Mouse (Mus musculus): ENCODE data around the gene Kif2a. TPM values are rescaled to one million over a fixed set of nuclear protein-coding genes. Genes with fewer than 3 reads are reported as not detected.
"Not testable (repeated sequence)": the region's sequence is repeated elsewhere in the genome, so short reads cannot be mapped to it uniquely, and the experiment has no call there.

Kif2a gene
- polyA plus RNA-seq, 1 experiment, result 2.8 TPM

- no peak for DNase-seq (ENCODE audit: low read depth)
Observed at GRCm38 (mm10) chr13:107022266-107023171, 593 bp upstream of the Kif2a start.

DNA sequence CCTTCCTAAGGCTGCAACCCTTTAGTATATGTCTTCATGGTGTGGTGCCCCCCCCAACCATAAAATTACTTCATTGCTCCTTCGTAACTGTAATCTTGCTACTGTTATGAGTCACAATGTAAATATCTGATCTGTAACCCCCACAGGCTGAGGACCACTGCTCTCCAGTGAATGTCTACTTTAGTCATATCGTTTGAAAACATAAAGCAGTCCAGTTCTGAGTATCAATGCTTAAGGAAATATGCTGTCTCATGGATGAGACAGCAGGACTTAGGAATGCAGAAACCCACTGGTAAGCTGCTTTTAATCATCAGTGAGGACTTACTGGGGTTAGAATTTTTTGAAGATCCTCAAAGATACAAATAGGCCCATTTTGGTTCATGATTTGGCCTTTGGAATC, 2.5 kb downstream of the Kif2a start:
- DNase-seq (ENCODE audit: low read depth), result no peak

DNA sequence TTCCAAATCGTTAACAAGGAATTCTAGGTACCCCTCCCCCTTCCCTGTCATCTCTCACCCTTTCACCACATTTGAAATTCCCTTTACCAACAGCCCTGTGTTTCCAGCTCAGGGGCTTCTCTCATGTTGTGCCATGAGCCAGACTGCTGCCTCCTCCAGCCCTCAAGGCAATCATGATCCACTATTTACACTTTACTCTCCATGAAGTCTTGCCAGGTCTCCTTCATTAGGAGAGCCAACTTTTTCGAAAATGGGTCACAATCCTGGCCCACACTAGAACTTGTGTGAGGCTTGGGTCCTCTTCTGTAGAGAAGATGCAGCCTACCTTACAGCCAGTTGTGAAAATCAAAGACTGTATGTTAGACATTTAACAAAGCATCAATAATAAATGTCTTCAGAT, 8.0 kb downstream of the Kif2a start:
- no peak for DNase-seq (ENCODE audit: low read depth)

DNA sequence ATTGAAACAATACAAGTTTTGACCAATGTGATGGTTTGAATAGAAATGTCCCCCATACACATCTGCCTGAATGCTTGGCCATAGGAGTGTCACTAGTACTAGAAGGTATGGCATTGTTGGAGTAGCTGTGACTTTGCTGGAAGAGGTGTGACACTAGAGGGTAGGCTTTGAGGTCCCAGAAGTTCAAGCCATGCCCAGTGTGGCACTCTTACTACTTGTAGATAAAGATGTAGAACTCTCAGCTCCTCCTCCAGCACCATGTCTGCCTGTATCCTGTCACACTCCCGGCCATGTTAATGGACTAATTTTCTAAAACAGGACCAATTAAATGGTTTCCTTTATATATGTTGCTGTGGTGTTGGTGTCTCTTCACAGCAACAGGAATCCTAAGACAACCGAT, 10.3 kb downstream of the Kif2a start:
- no peak for DNase-seq (ENCODE audit: low read depth)

DNA sequence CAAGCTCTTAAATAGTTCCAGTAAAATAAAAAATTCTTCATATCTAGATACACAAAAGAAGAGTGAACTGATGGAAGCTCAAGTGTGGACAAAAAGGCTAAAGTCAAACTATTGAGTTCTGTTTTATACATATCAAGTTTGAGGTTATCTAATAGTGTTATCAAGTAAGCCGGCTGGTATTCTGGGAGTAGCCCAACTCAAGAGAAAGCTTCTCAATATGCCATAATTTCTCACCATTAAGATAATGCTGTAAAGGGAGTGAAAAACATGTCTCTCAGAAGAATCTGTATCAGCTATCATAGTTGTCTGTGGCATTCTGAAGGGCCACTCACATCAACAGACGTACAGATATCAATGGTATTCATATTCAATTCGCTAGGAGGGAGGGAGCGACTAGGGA, 13.8 kb downstream of the Kif2a start:
- DNase-seq (ENCODE audit: low read depth), result no peak

GRCm38 (mm10) chr13:107003211-107003610, 18.7 kb downstream of the Kif2a start:
- DNase-seq (ENCODE audit: low read depth), result no peak

DNA sequence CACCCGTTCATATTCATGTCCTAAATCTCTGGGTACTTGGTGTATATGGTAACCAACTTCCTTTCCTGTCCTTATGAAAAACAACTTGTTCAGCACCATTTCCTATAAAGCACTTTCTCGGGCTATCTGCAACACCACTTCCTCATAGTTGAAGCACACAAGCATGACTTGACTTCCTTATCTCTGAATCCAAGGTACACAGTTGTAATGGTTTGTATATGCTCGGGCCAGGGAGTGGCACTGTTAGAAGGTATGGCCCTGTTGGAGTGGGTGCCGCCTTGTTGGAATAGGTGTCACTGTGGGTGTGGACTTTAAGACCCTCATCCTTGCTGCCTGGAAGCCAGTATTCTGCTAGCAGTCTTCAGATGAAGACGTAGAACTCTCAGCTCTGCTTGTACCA, 23.3 kb downstream of the Kif2a start:
- DNase-seq (ENCODE audit: low read depth), result no peak

GRCm38 (mm10) chr13:106998026-106998425, 23.9 kb downstream of the Kif2a start:
- DNase-seq (ENCODE audit: low read depth), result no peak

DNA sequence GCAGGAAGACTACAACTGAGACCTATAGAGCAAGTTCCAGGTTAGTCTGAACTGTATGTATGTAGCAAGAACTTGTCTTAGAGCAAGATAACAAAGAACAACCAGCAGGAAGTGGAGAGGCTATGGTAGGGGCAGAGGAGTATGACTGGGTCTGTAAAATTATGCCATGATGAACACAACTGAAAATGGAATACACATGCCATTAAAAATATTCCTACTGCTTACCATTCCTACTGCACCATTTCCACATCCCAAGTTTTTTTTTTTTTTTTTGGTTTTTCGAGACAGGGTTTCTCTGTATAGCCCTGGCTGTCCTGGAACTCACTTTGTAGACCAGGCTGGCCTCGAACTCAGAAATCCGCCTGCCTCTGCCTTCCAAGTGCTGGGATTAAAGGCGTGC, 24.4 kb downstream of the Kif2a start:
- not testable (repeated sequence) for DNase-seq (ENCODE audit: low read depth)

DNA sequence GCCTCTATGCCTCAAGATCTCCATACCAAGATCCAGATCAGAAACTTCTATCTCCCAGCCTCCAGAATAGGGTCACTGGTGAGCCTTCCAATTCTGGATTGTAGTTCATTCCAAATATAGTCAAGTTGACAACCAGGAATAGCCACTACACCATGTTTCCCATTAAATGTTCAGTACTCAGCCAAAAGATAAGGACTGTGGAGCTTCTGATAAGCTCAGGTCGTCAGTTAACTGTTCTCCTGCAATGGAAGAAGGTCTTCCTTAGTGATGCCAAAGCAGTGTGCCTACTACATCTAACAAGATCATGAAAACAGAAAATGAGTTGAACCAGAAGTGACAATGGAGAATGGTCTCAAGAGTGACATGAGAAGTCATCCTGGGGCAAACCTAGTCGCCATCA, 25.0 kb downstream of the Kif2a start:
- DNase-seq (ENCODE audit: low read depth), result no peak

GRCm38 (mm10) chr13:106961496-106961895, 60.4 kb downstream of the Kif2a start:
- no peak for DNase-seq (ENCODE audit: low read depth)

DNA sequence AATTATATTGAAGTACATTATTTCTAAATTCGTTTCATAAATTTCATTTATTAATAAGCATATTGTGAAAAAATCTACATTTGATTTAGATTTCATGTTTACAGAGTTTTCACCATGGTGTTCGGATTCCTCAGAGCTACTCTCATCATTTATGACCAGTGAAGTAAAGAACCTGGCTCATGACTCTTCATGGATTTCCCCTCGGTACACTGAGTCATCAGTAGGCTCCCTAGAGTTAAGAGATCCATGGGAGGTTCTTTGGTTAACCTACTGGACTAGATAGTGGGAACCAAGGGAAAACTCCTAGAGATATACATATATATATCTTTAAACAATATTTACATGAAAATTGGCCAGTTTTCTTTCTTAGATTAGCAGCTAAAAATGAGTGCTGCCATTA, 61.4 kb downstream of the Kif2a start:
- no peak for DNase-seq (ENCODE audit: low read depth)

DNA sequence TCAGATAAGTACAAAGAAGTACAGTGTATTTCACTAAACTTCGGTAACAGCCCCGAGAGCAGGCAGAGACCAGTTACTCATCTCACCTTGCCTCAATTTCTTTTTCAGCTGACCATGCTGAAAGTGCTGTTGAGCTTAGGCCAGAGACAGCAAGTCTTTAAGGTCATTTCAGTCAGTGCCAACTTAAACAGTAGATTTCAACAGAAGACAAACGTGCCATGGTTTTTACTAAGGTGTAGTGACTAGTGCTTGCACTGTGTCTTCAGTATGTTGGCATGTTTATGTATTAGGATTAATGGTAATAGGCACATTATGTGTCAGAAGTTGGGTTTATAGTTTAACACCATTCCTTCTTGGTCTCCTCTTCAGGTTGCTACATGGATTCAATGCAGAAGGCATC, 63.6 kb downstream of the Kif2a start:
- DNase-seq (ENCODE audit: low read depth), result peak; percentile 59

DNA sequence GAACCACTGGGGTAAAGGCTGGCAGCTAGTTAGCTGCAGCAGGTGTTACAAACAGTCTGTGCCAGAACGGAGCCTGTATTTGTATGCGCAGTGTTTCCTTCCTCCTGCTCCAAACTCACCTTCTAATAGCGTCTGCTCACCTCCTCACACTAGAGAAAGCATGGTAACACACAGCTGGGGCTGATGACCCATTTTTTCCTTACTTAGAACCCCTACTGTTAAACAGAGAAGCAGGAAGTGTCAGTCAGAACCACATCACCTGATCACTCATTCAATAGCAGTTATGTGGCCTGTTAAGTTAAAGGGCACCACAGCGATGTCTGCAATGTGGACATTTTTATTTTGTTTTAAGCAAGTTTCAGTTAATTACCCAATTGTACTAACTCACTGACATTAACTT, 64.4 kb downstream of the Kif2a start:
- no peak for DNase-seq (ENCODE audit: low read depth)

- DNase-seq (ENCODE audit: low read depth), result no peak
Observed at GRCm38 (mm10) chr13:106954880-106955279, 67.0 kb downstream of the Kif2a start.

GRCm38 (mm10) chr13:106947583-106947982, 74.3 kb downstream of the Kif2a start:
- DNase-seq (ENCODE audit: low read depth), result no peak

- peak; percentile 52 for DNase-seq (ENCODE audit: low read depth)
Observed at GRCm38 (mm10) chr13:106946594-106947540, 75.1 kb downstream of the Kif2a start, which contains the start of gene Dimt1. Gene Dimt1, plus strand, starts transcription at chr13:106947127.

GRCm38 (mm10) chr13:106945518-106945917, 76.4 kb downstream of the Kif2a start:
- DNase-seq (ENCODE audit: low read depth), result no peak

DNA sequence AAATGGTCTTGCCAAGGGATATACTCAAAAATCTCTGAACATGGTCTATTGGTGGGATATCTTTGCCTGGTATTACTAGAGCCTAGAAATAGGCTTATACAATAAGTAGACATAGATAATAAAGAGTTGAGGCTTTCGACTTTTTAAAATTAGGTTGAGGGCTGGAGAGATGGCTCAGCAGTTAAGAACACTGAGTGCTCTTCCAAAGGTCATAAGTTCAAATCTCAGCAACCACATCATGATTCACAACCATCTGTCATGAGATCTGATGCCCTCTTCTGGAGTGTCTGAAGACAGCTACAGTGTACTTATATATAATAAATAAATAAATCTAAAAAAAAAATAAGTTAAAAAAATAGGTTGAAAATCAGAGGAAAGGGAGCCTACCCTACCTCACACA, 79.2 kb downstream of the Kif2a start:
- DNase-seq (ENCODE audit: low read depth), result no peak

DNA sequence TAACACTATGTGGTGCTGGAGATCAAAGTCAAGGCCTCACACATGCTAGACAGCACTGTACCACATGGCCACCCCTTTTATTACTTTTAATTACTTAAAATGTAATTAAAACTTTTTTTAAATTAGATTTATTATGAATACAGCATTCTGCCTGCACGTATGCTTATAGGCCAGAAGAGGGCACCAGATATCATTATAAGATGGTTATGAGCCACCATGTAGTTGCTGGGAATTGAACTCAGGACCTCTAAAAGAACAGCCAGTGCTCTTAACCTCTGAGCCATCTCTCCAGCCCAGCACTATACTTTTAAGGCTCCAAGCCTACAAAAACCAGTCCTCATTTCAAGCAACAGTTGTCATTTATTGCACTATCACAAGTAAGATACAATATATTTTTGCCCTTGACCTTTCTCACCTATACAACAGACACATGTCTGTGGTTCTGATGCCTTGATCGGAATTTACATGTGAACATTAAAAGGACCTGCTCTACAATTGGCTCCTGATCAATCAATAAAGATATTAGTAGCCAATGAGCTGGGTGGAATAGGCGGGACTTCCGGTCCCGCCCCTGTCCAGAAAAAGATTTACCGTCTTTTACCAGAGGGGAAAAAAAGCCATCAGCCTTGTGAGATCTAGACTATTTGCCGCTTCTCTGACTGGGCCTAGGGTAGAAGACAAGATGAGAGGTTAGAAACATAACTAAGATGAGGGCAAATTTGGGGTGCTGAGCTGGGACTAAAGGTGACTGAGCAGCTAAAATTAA, 80.5 kb downstream of the Kif2a start:
- DNase-seq (ENCODE audit: low read depth), result no peak

DNA sequence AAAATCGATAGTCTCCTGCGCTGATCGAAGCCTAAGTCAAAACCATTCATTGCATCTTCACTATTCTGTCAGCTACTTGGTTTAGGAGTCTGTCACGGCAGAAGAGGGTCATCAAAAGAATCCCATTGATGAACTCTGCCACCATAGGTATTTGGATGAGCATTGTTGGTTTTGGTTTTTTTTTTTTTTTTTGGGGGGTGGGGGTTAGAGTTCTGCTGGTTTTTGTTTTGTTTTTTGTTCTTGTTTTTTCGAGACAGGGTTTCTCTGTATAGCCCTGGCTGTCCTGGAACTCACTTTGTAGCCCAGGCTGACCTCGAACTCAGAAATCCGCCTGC, 84.8 kb downstream of the Kif2a start:
- no peak for DNase-seq (ENCODE audit: low read depth)
